Mouse (Mus musculus): ENCODE results near the gene Itpr3. TPM values are rescaled to one million over a fixed set of nuclear protein-coding genes. Genes with fewer than 3 reads are reported as not detected.

Gene Itpr3
- polyA plus RNA-seq (2014; fragmentation: Nextera tagmentation; extraction: Ambion mirVana): 5.1 and 5.8 TPM in 2 replicates

GRCm38 (mm10) chr17:27056812-27057516, at the start of gene Itpr3:
Itpr3 (plus strand) TSS chr17:27057304.
- H3K4me1 ChIP-seq (ENCODE audit: insufficient read depth): no peaks in the 10 kb centered on the region
- peak within 1 kb of the TSS; percentile 99 for H3K4me2 ChIP-seq
- DNase-seq (peak; percentile 77), ATAC-seq (ENCODE audit: insufficient read depth) (peak; percentile 73)
- H3K36me3 ChIP-seq (ENCODE audit: insufficient read depth): no peaks in the 10 kb centered on the region
- H3K27ac ChIP-seq (ENCODE audit: low read depth): peak within 1 kb of the TSS; percentile 83
- no peak for TF ChIP-seq CTCF (IDR thresholded peaks at IDR 0.05; ENCODE audit: low read depth)
- peak within 1 kb of the TSS; percentile 61 for H3K4me3 ChIP-seq (ENCODE audit: low read depth, low read length)
- WGBS: under 1% methylated on average over 59 of the region's 66 CpGs
- peak within 1 kb of the TSS; percentile 57 for H3K9ac ChIP-seq
- H3K9me3 ChIP-seq (ENCODE audit: low read depth, low read length): no peaks in the 10 kb centered on the region
- H3K27me3 ChIP-seq (ENCODE audit: insufficient read depth, low read length): no peaks in the 10 kb centered on the region; the same call in 1 of the 2 replicates

- no peak overlapping the region for H3K4me2 ChIP-seq
These were observed 48.8 kb upstream of the Itpr3 start for GRCm38 (mm10) chr17:27008277-27008676.

DNA sequence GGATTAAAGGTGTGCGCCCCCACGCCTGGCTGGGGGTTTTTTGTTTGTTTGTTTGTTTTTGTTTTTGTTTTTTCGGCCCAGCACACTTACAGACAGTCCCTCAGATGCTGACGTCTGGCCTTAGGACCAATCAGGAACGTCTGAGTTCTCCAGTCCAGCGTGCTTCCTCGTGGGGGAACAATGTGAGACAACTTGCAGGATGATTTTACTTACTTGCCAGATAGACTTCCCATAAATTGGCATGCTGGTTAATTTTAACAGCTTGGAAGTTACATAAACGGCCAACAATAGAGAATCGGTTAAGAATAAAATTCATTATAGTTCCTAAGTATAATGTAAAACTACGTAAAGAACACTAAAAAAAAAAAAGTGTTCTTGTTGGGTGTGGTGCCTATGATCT, 45.9 kb upstream of the Itpr3 start:
- Histone ChIP-seq H3K9me3 (ENCODE audit: low read depth, low read length) (no peaks in the 10 kb centered on the region), H3K4me1 (ENCODE audit: insufficient read depth) (no peaks in the 10 kb centered on the region), H3K4me2 (no peak overlapping the region), H3K4me3 (ENCODE audit: low read depth, low read length) (no peak overlapping the region), H3K36me3 (ENCODE audit: insufficient read depth) (no peaks in the 10 kb centered on the region), H3K27me3 (ENCODE audit: insufficient read depth, low read length) (no peaks in the 10 kb centered on the region), H3K9ac (no peak overlapping the region), H3K27ac (ENCODE audit: low read depth) (no peak overlapping the region)
- DNase-seq (no peak), ATAC-seq (ENCODE audit: insufficient read depth) (no peak)
- no peak for TF ChIP-seq CTCF (IDR thresholded peaks at IDR 0.05; ENCODE audit: low read depth)
- WGBS: 86% methylated on average over 10 of the region's 10 CpGs

More at GRCm38 (mm10) chr17:27008277-27008676, 48.8 kb upstream of the Itpr3 start:
- WGBS: 80% methylated on average over 2 of the region's 2 CpGs
- Histone ChIP-seq H3K4me1 (ENCODE audit: insufficient read depth) (no peaks in the 10 kb centered on the region), H3K27me3 (ENCODE audit: insufficient read depth, low read length) (no peaks in the 10 kb centered on the region), H3K27ac (ENCODE audit: low read depth) (no peak overlapping the region), H3K36me3 (ENCODE audit: insufficient read depth) (no peaks in the 10 kb centered on the region), H3K4me3 (ENCODE audit: low read depth, low read length) (no peak overlapping the region), H3K9me3 (ENCODE audit: low read depth, low read length) (no peaks in the 10 kb centered on the region), H3K9ac (no peak overlapping the region)
- TF ChIP-seq CTCF (IDR thresholded peaks at IDR 0.05; ENCODE audit: low read depth): no peak
- DNase-seq: no peak
- no peak for ATAC-seq (ENCODE audit: insufficient read depth)

GRCm38 (mm10) chr17:27011998-27012672, 45.0 kb upstream of the Itpr3 start:
- H3K9me3 ChIP-seq (ENCODE audit: low read depth, low read length): no peaks in the 10 kb centered on the region
- no peak for ATAC-seq (ENCODE audit: insufficient read depth)
- H3K27me3 ChIP-seq (ENCODE audit: insufficient read depth, low read length): no peaks in the 10 kb centered on the region
- no peaks in the 10 kb centered on the region for H3K4me1 ChIP-seq (ENCODE audit: insufficient read depth)
- WGBS: 59% methylated on average over 14 of the region's 14 CpGs
- no peaks in the 10 kb centered on the region for H3K36me3 ChIP-seq (ENCODE audit: insufficient read depth)
- H3K27ac ChIP-seq (ENCODE audit: low read depth): no peak overlapping the region
- TF ChIP-seq CTCF (IDR thresholded peaks at IDR 0.05; ENCODE audit: low read depth): no peak; the same call in 1 of the 2 replicates
- peak; percentile 23 for DNase-seq
- no peak overlapping the region for H3K4me2 ChIP-seq
- no peak overlapping the region for H3K9ac ChIP-seq
- no peak overlapping the region for H3K4me3 ChIP-seq (ENCODE audit: low read depth, low read length)

GRCm38 (mm10) chr17:27012909-27013308, 44.2 kb upstream of the Itpr3 start:
- no peak overlapping the region for H3K27ac ChIP-seq (ENCODE audit: low read depth)
- H3K4me1 ChIP-seq (ENCODE audit: insufficient read depth): no peaks in the 10 kb centered on the region
- no peak overlapping the region for H3K9ac ChIP-seq
- TF ChIP-seq CTCF (IDR thresholded peaks at IDR 0.05; ENCODE audit: low read depth): no peak
- H3K36me3 ChIP-seq (ENCODE audit: insufficient read depth): no peaks in the 10 kb centered on the region
- H3K9me3 ChIP-seq (ENCODE audit: low read depth, low read length): no peaks in the 10 kb centered on the region
- H3K4me2 ChIP-seq: no peak overlapping the region
- WGBS: 23% methylated on average over 6 of the region's 6 CpGs
- no peaks in the 10 kb centered on the region for H3K27me3 ChIP-seq (ENCODE audit: insufficient read depth, low read length)
- no peak for ATAC-seq (ENCODE audit: insufficient read depth)
- no peak overlapping the region for H3K4me3 ChIP-seq (ENCODE audit: low read depth, low read length)
- peak; percentile 26 for DNase-seq

DNA sequence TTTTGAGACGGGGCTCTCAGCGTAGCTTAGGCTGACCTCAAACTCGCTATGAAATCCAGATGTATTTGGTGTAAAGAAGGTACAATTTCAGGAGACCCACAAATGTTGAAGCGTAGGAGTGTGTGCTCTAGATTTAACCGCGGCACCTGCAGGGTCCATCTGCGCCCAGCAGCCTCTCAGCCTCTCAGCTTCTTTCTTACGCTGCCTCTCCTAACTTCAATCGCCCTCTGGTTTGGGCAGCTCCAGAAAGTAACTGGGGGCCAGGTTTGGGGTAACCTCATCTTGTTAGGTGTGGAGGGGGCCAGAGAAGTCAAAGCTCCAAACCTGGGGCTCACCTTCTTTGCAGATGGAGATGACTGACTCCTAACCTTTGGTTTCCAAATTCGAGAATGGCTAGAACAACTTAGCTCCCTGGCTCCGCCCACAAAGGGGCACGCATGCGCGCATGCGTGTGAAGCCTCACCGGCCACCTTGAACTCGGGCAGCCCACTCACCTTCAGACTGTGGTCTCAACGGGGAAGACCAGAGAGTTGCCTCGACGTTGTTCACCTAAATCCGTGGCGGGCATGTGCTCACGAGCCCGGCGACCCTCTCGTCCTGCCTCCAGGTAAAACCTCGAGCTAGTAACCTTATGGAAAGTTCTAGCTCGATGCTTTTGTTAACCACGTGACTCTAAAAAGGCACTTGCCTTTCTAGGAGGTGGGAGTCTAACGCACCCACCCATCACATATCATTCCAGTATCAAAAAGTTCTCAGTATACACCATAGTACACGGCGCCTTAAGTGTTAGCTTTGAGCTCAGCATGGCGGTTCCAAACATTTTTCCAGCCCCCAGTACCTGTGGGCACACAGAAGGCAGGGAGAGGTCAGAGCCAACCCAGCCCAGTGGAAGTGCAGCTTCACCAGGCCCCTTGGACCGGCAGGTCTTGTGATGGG, 39.3 kb upstream of the Itpr3 start:
- Histone ChIP-seq H3K4me1 (ENCODE audit: insufficient read depth) (no peaks in the 10 kb centered on the region), H3K4me3 (ENCODE audit: low read depth, low read length) (peak overlapping the region; percentile 49), H3K27me3 (ENCODE audit: insufficient read depth, low read length) (no peaks in the 10 kb centered on the region), H3K9ac (peak overlapping the region; percentile 53), H3K9me3 (ENCODE audit: low read depth, low read length) (no peaks in the 10 kb centered on the region), H3K4me2 (peak overlapping the region; percentile 73), H3K36me3 (ENCODE audit: insufficient read depth) (peaks cover 32% of the 10 kb centered on the region), H3K27ac (ENCODE audit: low read depth) (peak overlapping the region; percentile 37; the same call in 1 of the 2 replicates)
- TF ChIP-seq CTCF (IDR thresholded peaks at IDR 0.05; ENCODE audit: low read depth): no peak
- DNase-seq (peak; percentile 97), ATAC-seq (ENCODE audit: insufficient read depth) (peak; percentile 57)
- WGBS: 8% methylated on average over 34 of the region's 34 CpGs

Measured in lung, embryonic 14.5 days (tissue).